Mouse (Mus musculus): ENCODE measurements around the gene Dolk.

DNA sequence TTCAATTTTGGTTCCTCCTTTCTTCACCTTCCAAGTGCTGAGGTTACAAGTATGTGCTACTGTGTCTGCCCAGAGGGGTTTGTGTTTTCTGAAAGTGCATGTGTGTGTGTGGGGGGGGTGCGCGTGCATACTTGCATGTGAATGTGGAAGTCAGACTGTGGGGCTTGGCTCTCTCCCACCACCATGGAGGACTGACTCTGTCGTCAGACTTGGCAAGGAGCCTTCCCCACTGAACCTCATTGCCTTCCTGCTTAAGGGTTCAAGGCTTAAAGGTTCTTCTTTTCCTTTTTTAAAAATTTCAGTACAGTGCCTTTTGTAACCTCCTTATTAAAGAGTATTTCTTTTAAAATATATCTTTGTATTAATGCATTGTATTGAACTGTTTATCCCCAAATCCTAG is 42.7 kb upstream of the Dolk start:
- TF ChIP-seq CTCF (IDR thresholded peaks at IDR 0.05; ENCODE audit: low read depth) (no peak), EP300 (optimal IDR thresholded peaks at IDR 0.05) (no peak)
